Mouse (Mus musculus): ENCODE results near the gene Tlx3. TPM values are rescaled to one million over a fixed set of nuclear protein-coding genes. Genes with fewer than 3 reads are reported as not detected.

The Tlx3 gene
- polyA plus RNA-seq (2012; rRNA removed) = 0.05 TPM in 1 of 2 replicates, not detected in the other

GRCm38 (mm10) chr11:33203383-33204328 is at the start of gene Tlx3:
TSS of gene Tlx3 (minus strand) at chr11:33203589.
- Histone ChIP-seq H3K36me3 (ENCODE audit: control insufficient read depth, insufficient read depth, low read length) (no peaks in the 10 kb centered on the region), H3K27me3 (ENCODE audit: control insufficient read depth, insufficient read depth, low read length) (peaks cover 75% of the 10 kb centered on the region), H3K27ac (ENCODE audit: insufficient read depth, low read depth, low read length) (no peak within 1 kb of the TSS), H3K4me1 (ENCODE audit: control insufficient read depth, insufficient read depth, insufficient read length, low read length) (peaks cover 7% of the 10 kb centered on the region; the same call in 1 of the 2 replicates), H3K4me3 (ENCODE audit: low read depth, low read length) (no peak within 1 kb of the TSS)
- TF ChIP-seq POLR2A (IDR thresholded peaks at IDR 0.05; ENCODE audit: low read depth, low read length) (no peak), CTCF (IDR thresholded peaks at IDR 0.05; ENCODE audit: extremely low read depth, insufficient read length, insufficient replicate concordance, low read depth, low read length) (no peak)
- 3% methylated on average over 81 of the region's 81 CpGs for WGBS

GRCm38 (mm10) chr11:33240295-33240694 is 36.9 kb upstream of the Tlx3 start:
- WGBS = 67% methylated on average over 3 of the region's 3 CpGs
- H3K36me3 ChIP-seq (ENCODE audit: control insufficient read depth, insufficient read depth, low read length) = no peaks in the 10 kb centered on the region
- no peaks in the 10 kb centered on the region for H3K27me3 ChIP-seq (ENCODE audit: control insufficient read depth, insufficient read depth, low read length)

GRCm38 (mm10) chr11:33234134-33234533 is 30.7 kb upstream of the Tlx3 start:
- H3K4me3 ChIP-seq (ENCODE audit: low read depth, low read length) = no peak overlapping the region
- no peaks in the 10 kb centered on the region for H3K4me1 ChIP-seq (ENCODE audit: control insufficient read depth, insufficient read depth, insufficient read length, low read length)
- no peak for TF ChIP-seq CTCF (IDR thresholded peaks at IDR 0.05; ENCODE audit: extremely low read depth, insufficient read length, insufficient replicate concordance, low read depth, low read length)
- H3K27me3 ChIP-seq (ENCODE audit: control insufficient read depth, insufficient read depth, low read length) = no peaks in the 10 kb centered on the region
- 70% methylated on average over 3 of the region's 3 CpGs for WGBS
- no peak overlapping the region for H3K27ac ChIP-seq (ENCODE audit: insufficient read depth, low read depth, low read length)
- no peaks in the 10 kb centered on the region for H3K36me3 ChIP-seq (ENCODE audit: control insufficient read depth, insufficient read depth, low read length)

More at GRCm38 (mm10) chr11:33240295-33240694, 36.9 kb upstream of the Tlx3 start:
- H3K27ac ChIP-seq (ENCODE audit: insufficient read depth, low read depth, low read length) = no peak overlapping the region
- no peak for TF ChIP-seq POLR2A (IDR thresholded peaks at IDR 0.05; ENCODE audit: low read depth, low read length)
- no peak for TF ChIP-seq CTCF (IDR thresholded peaks at IDR 0.05; ENCODE audit: extremely low read depth, insufficient read length, insufficient replicate concordance, low read depth, low read length)
- no peaks in the 10 kb centered on the region for H3K4me1 ChIP-seq (ENCODE audit: control insufficient read depth, insufficient read depth, insufficient read length, low read length)
- no peak overlapping the region for H3K4me3 ChIP-seq (ENCODE audit: low read depth, low read length)

- H3K4me1 ChIP-seq (ENCODE audit: control insufficient read depth, insufficient read depth, insufficient read length, low read length) = no peaks in the 10 kb centered on the region
- 67% methylated on average over 5 of the region's 5 CpGs for WGBS
- no peak for TF ChIP-seq POLR2A (IDR thresholded peaks at IDR 0.05; ENCODE audit: low read depth, low read length)
- TF ChIP-seq CTCF (IDR thresholded peaks at IDR 0.05; ENCODE audit: extremely low read depth, insufficient read length, insufficient replicate concordance, low read depth, low read length) = no peak
- no peaks in the 10 kb centered on the region for H3K36me3 ChIP-seq (ENCODE audit: control insufficient read depth, insufficient read depth, low read length)
- no peaks in the 10 kb centered on the region for H3K27me3 ChIP-seq (ENCODE audit: control insufficient read depth, insufficient read depth, low read length)
- no peak overlapping the region for H3K27ac ChIP-seq (ENCODE audit: insufficient read depth, low read depth, low read length)
- H3K4me3 ChIP-seq (ENCODE audit: low read depth, low read length) = no peak overlapping the region
These were observed 28.7 kb upstream of the Tlx3 start for GRCm38 (mm10) chr11:33232056-33232455.

GRCm38 (mm10) chr11:33228186-33228585 is 24.8 kb upstream of the Tlx3 start:
- Histone ChIP-seq H3K4me1 (ENCODE audit: control insufficient read depth, insufficient read depth, insufficient read length, low read length) (no peaks in the 10 kb centered on the region), H3K27ac (ENCODE audit: insufficient read depth, low read depth, low read length) (no peak overlapping the region), H3K36me3 (ENCODE audit: control insufficient read depth, insufficient read depth, low read length) (no peaks in the 10 kb centered on the region), H3K27me3 (ENCODE audit: control insufficient read depth, insufficient read depth, low read length) (no peaks in the 10 kb centered on the region), H3K4me3 (ENCODE audit: low read depth, low read length) (no peak overlapping the region)
- WGBS = 84% methylated on average over 2 of the region's 2 CpGs
- TF ChIP-seq CTCF (IDR thresholded peaks at IDR 0.05; ENCODE audit: extremely low read depth, insufficient read length, insufficient replicate concordance, low read depth, low read length) (no peak), POLR2A (IDR thresholded peaks at IDR 0.05; ENCODE audit: low read depth, low read length) (no peak)

GRCm38 (mm10) chr11:33226516-33226915 is 23.1 kb upstream of the Tlx3 start:
- no peak overlapping the region for H3K27ac ChIP-seq (ENCODE audit: insufficient read depth, low read depth, low read length)
- no peaks in the 10 kb centered on the region for H3K36me3 ChIP-seq (ENCODE audit: control insufficient read depth, insufficient read depth, low read length)
- H3K4me3 ChIP-seq (ENCODE audit: low read depth, low read length) = no peak overlapping the region
- TF ChIP-seq POLR2A (IDR thresholded peaks at IDR 0.05; ENCODE audit: low read depth, low read length) (no peak), CTCF (IDR thresholded peaks at IDR 0.05; ENCODE audit: extremely low read depth, insufficient read length, insufficient replicate concordance, low read depth, low read length) (no peak)
- no peaks in the 10 kb centered on the region for H3K27me3 ChIP-seq (ENCODE audit: control insufficient read depth, insufficient read depth, low read length)
- 83% methylated on average over 8 of the region's 8 CpGs for WGBS
- 0 out of 2 replicates have a peak, but pooled peaks cover 2% of the 10 kb centered on the region for H3K4me1 ChIP-seq (ENCODE audit: control insufficient read depth, insufficient read depth, insufficient read length, low read length)
